Mouse (Mus musculus) kidney, postnatal 0 days (tissue): ENCODE measurements at regions not wholly inside any gene's neighbourhood (a gene's known extent, or its start where the extent isn't known, plus 50 kb on each side); places are given as distances from the start of the nearest gene placed in this dataset.
A peak's percentile ranks its signal among the peaks of the same experiment; 100 is the strongest.

ENCODE experiments used
- ATAC-seq: fragments of 200-750 bp; cut with Nextera tagmentation; replicated peaks from 2 replicates; pipeline ENCODE4 v1.8.0; 2017; ENCODE audit warnings: low read depth, moderate number of reproducible peaks, moderate TSS enrichment, moderate library complexity; ENCODE audit not compliant: low FRiP score
- DNase-seq: peaks from one replicate; pipeline ENCODE4 v3.0.0-alpha.2; 2016; ENCODE audit warnings: low spot score
- H3K27ac ChIP-seq: fragments of 300-500 bp; sonication (generic); 2 replicates; pipeline ENCODE4 v1.5.1; 2014; ENCODE audit warnings: mild to moderate bottlenecking
- H3K27me3 ChIP-seq: fragments of 300-500 bp; sonication (generic); 2 replicates; pipeline ENCODE4 v1.6.1; 2014; ENCODE audit warnings: low read length, mixed read lengths; ENCODE audit not compliant: insufficient read depth
- H3K36me3 ChIP-seq: fragments of 300-500 bp; sonication (generic); 2 replicates; pipeline ENCODE4 v1.6.1; 2014; ENCODE audit warnings: low read length, mixed read lengths; ENCODE audit not compliant: insufficient read depth
- H3K4me1 ChIP-seq: fragments of 300-500 bp; sonication (generic); replicated peaks from 2 replicates; pipeline ENCODE4 v1.6.1; 2014; ENCODE audit warnings: antibody characterized with exemption, low read length, mixed read lengths; ENCODE audit not compliant: insufficient read depth
- H3K4me2 ChIP-seq: fragments of 300-500 bp; sonication (generic); 2 replicates; pipeline ENCODE4 v1.6.1; 2014; ENCODE audit warnings: mild to moderate bottlenecking, low read length, moderate library complexity, mixed read lengths
- H3K4me3 ChIP-seq: fragments of 300-500 bp; sonication (generic); replicated peaks from 2 replicates; pipeline ENCODE4 v1.5.1; 2014; ENCODE audit warnings: low read depth, low read length
- H3K9ac ChIP-seq: fragments of 300-500 bp; sonication (generic); 2 replicates; pipeline ENCODE4 v1.6.1; 2014; ENCODE audit warnings: low read depth, low read length
- H3K9me3 ChIP-seq: fragments of 300-500 bp; sonication (generic); replicated peaks from 2 replicates; pipeline ENCODE4 v1.6.1; 2016; ENCODE audit warnings: low read length, inconsistent platforms, mixed read lengths
- CTCF ChIP-seq: IDR thresholded peaks from 2 replicates; pipeline ENCODE4 v1.5.1; 2016; ENCODE audit warnings: antibody characterized with exemption, low read depth, mild to moderate bottlenecking, moderate library complexity
- WGBS: fragments of 180-500 bp; shearing (Covaris S2); extraction: QIAGEN DNeasy Blood & Tissue Kit; methylation state at CpG from one replicate; pipeline ENCODE4 v1.1.7; 2014; 5-methylcytosine and 5-hydroxymethylcytosine counted together

GRCm38 (mm10) chr17:51240360-51240993, 61.3 kb upstream of the Tbc1d5 start:
- H3K9ac ChIP-seq: no peak overlapping the region
- no peaks in the 10 kb centered on the region for H3K36me3 ChIP-seq
- no peaks in the 10 kb centered on the region for H3K9me3 ChIP-seq
- H3K4me2 ChIP-seq: no peak overlapping the region
- TF ChIP-seq CTCF: no peak
- 48% methylated on average over 4 of the region's 5 CpGs for WGBS
- ATAC-seq (no peak), DNase-seq (peak; percentile 18)
- H3K27ac ChIP-seq: no peak overlapping the region
- no peaks in the 10 kb centered on the region for H3K4me1 ChIP-seq
- no peak overlapping the region for H3K4me3 ChIP-seq
- H3K27me3 ChIP-seq: no peaks in the 10 kb centered on the region

GRCm38 (mm10) chr17:51239465-51239864, 60.3 kb upstream of the Tbc1d5 start:
- Histone ChIP-seq H3K4me2 (no peak overlapping the region), H3K27ac (no peak overlapping the region), H3K4me1 (no peaks in the 10 kb centered on the region), H3K36me3 (no peaks in the 10 kb centered on the region), H3K27me3 (no peaks in the 10 kb centered on the region), H3K4me3 (no peak overlapping the region), H3K9me3 (no peaks in the 10 kb centered on the region), H3K9ac (no peak overlapping the region)
- DNase-seq (no peak), ATAC-seq (no peak)
- 63% methylated on average over 3 of the region's 3 CpGs for WGBS
- TF ChIP-seq CTCF: no peak
